Mouse (Mus musculus) embryo, embryonic 11 days (tissue): ENCODE results near the gene Cdhr3.

ENCODE experiments used
- DNase-seq: peaks from one replicate; pipeline ENCODE4 v3.0.0-alpha.2; 2015

Cdhr3 gene

GRCm38 (mm10) chr12:33034343-33035088 is 58.2 kb downstream of the Cdhr3 start:
- DNase-seq: no peak

DNA sequence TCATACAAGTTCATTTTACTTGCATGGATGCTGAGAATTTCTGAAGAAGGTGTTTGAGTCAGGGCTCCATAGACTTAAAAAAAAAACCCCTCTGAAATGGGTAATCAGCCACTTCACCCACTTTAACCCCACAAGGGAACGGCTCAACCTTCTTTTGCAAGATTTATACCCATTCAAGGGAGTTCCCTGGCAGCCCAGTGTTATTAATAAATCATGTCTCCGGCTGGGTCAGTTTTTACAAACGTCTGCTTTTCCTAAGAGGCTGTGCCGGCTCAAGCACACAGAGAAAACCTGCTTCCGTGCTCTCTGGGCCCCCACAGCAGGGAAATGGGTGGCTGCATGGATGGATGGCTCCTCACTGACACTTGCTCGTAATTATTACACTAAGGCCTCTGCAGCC is 59.5 kb downstream of the Cdhr3 start:
- DNase-seq: no peak

- DNase-seq: no peak
Measured at GRCm38 (mm10) chr12:33030589-33030988, 62.1 kb downstream of the Cdhr3 start.

GRCm38 (mm10) chr12:33030066-33030465 is 62.6 kb downstream of the Cdhr3 start:
- peak; percentile 58 for DNase-seq

- peak; percentile 23 for DNase-seq
Measured at GRCm38 (mm10) chr12:33028708-33029107, 64.0 kb downstream of the Cdhr3 start.

- DNase-seq: peak; percentile 15
Measured at GRCm38 (mm10) chr12:33028109-33028691, 64.5 kb downstream of the Cdhr3 start.

- DNase-seq: peak; percentile 92
Measured at GRCm38 (mm10) chr12:33027093-33027492, 65.6 kb downstream of the Cdhr3 start.

DNA sequence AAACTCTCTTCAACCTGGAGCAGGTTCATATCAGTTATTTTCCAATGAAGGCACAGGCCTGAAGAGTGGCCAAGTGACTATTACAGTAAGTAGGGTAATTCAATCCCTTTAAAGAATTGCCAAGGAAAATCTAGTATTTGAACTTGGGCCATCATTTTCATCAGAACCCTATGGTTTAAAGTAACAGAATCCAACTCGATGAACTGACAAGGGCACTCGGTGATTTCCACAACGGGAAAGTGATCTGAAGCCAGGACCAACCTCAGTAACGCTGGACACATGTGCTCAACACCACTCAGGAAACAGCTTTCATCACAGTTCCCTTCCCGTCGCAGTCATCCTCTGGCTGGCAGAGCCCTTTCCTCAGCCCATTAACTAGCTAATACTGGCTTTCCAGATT is 68.2 kb downstream of the Cdhr3 start:
- no peak for DNase-seq

- DNase-seq: no peak
Measured at GRCm38 (mm10) chr12:33021751-33022150, 70.9 kb downstream of the Cdhr3 start.

DNA sequence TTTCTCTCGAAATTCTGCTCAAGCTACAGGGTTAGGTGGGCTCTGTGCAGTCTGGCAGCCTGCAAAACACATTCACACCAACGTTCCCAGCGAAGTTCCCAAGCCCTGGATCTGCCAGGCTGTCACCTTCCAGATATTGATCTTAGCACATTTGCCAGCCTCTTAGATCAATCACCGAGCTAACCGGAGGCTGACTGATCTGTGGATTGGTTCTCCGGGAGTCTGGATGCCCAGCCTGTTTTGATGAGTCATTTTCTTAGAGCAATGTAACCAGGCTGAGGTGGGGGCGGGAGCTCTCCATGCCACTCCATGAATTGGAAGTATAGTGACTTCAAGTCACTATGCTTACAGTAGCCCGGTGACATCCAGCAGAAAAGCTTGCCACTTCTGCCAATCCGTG is 71.5 kb downstream of the Cdhr3 start:
- no peak for DNase-seq

GRCm38 (mm10) chr12:33020011-33020410 is 72.7 kb downstream of the Cdhr3 start:
- no peak for DNase-seq

DNA sequence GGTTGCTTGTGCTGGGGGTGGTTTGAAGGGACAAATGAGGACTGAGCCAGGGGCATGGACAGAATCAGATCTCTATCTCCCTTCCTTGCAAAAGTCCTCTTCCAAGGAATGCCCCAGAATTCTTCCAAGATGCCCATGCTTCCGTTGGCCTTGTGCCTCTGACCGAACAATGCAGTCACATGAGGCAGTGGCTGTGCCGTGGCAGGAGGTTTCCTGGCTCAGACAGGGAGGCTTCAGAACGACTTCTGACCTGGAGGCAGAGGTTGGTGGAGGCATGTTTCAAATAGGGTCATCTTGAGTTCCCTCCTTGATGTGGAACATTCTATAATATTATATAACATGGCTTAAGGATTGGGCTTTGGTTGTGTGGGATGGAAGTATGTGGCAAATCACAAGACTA is 74.1 kb downstream of the Cdhr3 start:
- DNase-seq: no peak

DNA sequence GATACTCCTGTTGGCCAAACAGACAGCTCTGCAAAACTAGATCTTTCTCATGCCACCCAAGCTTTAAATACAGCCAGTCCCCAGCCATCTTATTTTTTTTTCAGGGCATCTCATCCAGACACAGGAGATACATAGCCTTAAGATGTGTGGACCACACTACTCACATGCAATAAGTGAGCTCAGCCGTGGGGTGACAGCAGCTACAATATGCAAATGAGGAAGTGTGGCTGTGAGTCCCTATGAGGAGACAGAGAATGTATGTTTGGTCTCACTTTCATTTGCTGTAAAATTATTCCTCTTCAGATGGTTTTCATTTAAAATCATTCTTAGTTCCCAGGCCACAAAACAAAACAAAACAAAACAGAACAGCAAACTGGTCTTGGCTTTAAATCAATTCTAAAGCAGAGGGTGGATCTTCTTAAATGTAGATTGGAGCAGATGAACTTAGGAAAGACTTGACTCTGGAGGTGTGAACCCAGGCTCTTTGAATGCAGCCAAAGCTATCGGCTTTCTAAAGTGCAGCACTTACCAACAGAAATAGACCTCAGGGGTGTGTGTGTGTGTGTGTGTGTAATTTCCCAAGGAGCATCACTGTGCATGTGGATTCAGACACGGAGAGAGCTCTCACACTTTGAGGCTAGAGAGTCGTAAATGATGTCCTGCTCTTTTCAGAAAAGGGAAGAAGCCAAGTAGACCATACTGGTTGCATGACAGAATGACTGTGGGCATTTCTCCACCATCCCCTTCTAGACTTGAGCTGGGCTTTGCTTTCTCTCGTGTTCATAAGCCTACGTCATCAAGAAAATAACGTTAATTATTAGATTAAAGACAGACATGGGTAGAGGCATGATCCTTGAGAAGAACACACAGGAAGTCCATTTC is 75.6 kb downstream of the Cdhr3 start:
- DNase-seq: no peak

- no peak for DNase-seq
Measured at GRCm38 (mm10) chr12:33015103-33015502, 77.6 kb downstream of the Cdhr3 start.

- DNase-seq: no peak
Measured at GRCm38 (mm10) chr12:33014050-33014796, 78.5 kb downstream of the Cdhr3 start.

- DNase-seq: peak; percentile 51
Measured at GRCm38 (mm10) chr12:33010026-33010425, 82.6 kb downstream of the Cdhr3 start.

GRCm38 (mm10) chr12:33009206-33009966 is 83.3 kb downstream of the Cdhr3 start:
- DNase-seq: no peak

- no peak for DNase-seq
Measured at GRCm38 (mm10) chr12:33008305-33009110, 84.2 kb downstream of the Cdhr3 start.

GRCm38 (mm10) chr12:33007176-33007575 is 85.5 kb downstream of the Cdhr3 start:
- DNase-seq: no peak

GRCm38 (mm10) chr12:33005858-33006257 is 86.8 kb downstream of the Cdhr3 start:
- no peak for DNase-seq

DNA sequence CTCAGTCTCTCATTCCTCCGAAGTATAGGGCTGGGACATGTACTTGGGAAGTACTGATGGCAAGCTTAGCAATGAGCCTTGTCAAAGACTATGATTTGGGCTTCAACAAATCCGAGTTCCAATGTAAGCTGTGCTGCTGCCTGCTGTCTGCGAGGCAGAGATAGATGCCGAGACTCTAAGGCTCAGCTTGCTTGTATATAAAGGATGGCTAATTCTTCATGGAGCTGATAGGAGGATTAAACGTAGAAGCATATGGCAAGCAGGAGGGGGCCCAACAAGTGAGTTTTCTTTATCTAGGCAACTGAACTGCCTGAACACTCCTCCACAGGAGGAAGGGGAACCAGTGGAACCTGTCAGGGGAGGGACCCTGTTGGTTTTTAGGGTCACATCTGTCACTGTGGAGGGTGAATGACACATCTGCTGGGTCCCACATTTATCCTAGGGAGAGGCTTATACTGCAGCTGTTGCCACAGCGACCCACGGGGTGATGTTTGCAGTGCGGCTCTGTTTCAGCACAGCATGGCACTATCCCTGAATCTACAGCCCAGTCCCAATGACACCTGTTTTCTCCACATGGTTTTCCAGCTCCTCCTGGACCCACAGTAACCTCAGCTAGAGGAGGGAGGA is 89.2 kb downstream of the Cdhr3 start:
- DNase-seq: no peak
